Mouse (Mus musculus) urinary bladder, postnatal 4 days (tissue): ENCODE measurements around the gene Rxfp2.
A peak's percentile ranks its signal among the peaks of the same experiment; 100 is the strongest.

Source experiments
- DNase-seq, 2 experiments: peaks; one replicate each; pipeline ENCODE4 v3.0.0; 2021 to 2022; ENCODE audit warnings: low spot score in 2 of 2

Rxfp2 gene

GRCm38 (mm10) chr5:150036918-150037317 is 18.4 kb downstream of the Rxfp2 start:
- DNase-seq: no peak

- no peak for DNase-seq
These were observed 26.1 kb downstream of the Rxfp2 start for GRCm38 (mm10) chr5:150044533-150044932.

- no peak for DNase-seq
These were observed 28.0 kb downstream of the Rxfp2 start for GRCm38 (mm10) chr5:150046438-150046837.

- no peak for DNase-seq
These were observed 31.5 kb downstream of the Rxfp2 start for GRCm38 (mm10) chr5:150049946-150050345.

GRCm38 (mm10) chr5:150051828-150052227 is 33.4 kb downstream of the Rxfp2 start:
- peak in 1 of 2 experiments; percentile 68 for DNase-seq

GRCm38 (mm10) chr5:150053294-150053693 is 34.8 kb downstream of the Rxfp2 start:
- DNase-seq: no peak

- no peak for DNase-seq
These were observed 35.5 kb downstream of the Rxfp2 start for GRCm38 (mm10) chr5:150053956-150054355.

GRCm38 (mm10) chr5:150055322-150055721 is 36.8 kb downstream of the Rxfp2 start:
- DNase-seq: no peak

GRCm38 (mm10) chr5:150056056-150056455 is 37.6 kb downstream of the Rxfp2 start:
- no peak for DNase-seq

GRCm38 (mm10) chr5:150058845-150059244 is 40.4 kb downstream of the Rxfp2 start:
- no peak for DNase-seq

- DNase-seq: no peak
These were observed 41.0 kb downstream of the Rxfp2 start for GRCm38 (mm10) chr5:150059466-150059865.

- DNase-seq: no peak
These were observed 42.6 kb downstream of the Rxfp2 start for GRCm38 (mm10) chr5:150061086-150061485.

GRCm38 (mm10) chr5:150064286-150064685 is 45.8 kb downstream of the Rxfp2 start:
- no peak for DNase-seq

GRCm38 (mm10) chr5:150070086-150070485 is 51.6 kb downstream of the Rxfp2 start:
- DNase-seq: no peak

GRCm38 (mm10) chr5:150071738-150072137 is 53.3 kb downstream of the Rxfp2 start:
- DNase-seq: no peak

GRCm38 (mm10) chr5:150079866-150080797 is 61.7 kb downstream of the Rxfp2 start:
- DNase-seq: no peak

- DNase-seq: no peak
These were observed 64.2 kb downstream of the Rxfp2 start for GRCm38 (mm10) chr5:150082696-150083095.

- no peak for DNase-seq
These were observed 64.7 kb downstream of the Rxfp2 start for GRCm38 (mm10) chr5:150083190-150083589.

- DNase-seq: no peak
These were observed 79.1 kb downstream of the Rxfp2 start for GRCm38 (mm10) chr5:150097620-150098019.

GRCm38 (mm10) chr5:150098754-150099153 is 80.3 kb downstream of the Rxfp2 start:
- DNase-seq: no peak

- no peak for DNase-seq
These were observed 83.3 kb downstream of the Rxfp2 start for GRCm38 (mm10) chr5:150101789-150102188.

GRCm38 (mm10) chr5:150106358-150106757 is 87.9 kb downstream of the Rxfp2 start:
- no peak for DNase-seq

GRCm38 (mm10) chr5:150111236-150111635 is 92.8 kb downstream of the Rxfp2 start:
- peak in 1 of 2 experiments; percentile 2 for DNase-seq
